Mouse (Mus musculus): Measurements from ENCODE around the gene Tmem243. TPM values are rescaled to one million over a fixed set of nuclear protein-coding genes. Genes with fewer than 3 reads are reported as not detected.

Gene Tmem243
- polyA plus RNA-seq (2012; ENCODE audit: low replicate concordance), result 122 and 169 TPM in 2 replicates

DNA sequence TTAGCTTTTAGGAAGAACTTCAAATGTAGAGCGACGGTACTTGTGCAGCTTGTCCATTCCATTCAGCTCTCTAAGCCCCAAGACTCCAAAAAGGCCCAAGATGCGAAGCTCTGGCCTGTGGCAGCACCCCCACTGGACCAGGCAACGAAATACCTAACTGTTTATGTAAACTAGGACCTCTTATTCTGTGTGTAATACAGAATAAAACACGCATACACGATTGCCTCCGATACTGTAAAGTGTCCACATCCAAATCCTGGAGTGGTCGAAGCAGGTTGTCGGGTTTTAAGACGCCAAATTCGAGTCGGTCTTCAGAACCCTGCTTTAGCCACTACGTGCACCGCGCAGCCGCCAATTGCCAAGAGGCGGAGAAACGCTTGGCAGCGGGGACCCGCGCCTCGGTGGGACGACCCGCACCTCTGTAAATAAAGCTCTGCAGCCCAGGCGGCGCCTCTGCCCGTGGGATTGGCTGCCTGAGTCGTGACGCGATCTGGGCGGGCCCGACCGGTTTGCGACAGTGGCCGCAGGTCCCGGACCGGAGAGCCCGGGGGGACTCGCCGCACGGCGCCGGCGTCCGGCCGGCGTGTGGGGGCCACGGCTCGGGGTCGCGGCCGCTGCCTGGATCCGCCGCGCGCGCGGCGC, at the start of gene Tmem243:
Gene Tmem243 (plus strand): TSS at position 462 of the 642 bp plus-strand sequence.

DNA sequence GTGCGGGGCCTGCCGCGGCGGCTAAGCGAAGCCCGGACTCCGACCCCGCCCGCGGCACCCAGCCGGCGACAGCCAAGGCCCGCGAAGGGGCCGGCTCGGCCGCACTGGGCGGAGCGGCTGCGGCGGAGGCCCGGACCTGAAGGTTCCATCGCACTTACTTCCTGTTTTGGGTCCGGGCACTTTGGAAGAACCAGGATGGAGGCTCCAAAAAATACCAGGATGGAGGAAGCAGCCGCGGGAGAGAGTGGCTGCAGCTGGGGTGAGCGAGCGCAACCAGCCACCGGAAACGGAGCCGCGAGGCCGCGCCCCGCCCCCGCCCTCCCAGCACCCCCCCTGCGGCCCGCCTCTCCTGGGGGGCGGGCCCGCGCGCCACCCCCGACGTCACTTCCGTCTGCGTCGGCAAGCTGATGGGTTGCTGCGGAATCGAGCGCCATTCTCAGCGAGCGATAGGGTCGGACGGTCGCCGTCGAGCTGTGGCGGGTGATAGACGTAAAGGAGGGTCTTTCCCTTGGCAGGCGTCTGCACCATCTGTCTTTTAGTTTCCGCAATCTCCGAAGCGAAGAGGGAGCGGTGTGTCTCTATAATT, 61.1 kb downstream of the Tmem243 start, which contains the start of gene Dmtf1:
Gene Dmtf1 (minus strand): TSS at position 321 of the 586 bp plus-strand sequence.

Other genes with a start within 250 kb of the Tmem243 start
- gene Abcb4, start 207.0 kb upstream of the Tmem243 start, polyA plus RNA-seq (2012; ENCODE audit: low replicate concordance), result 1.1 and 18.5 TPM in 2 replicates
- 2.0 and 2.9 TPM in 2 replicates for gene Crot, start 103.3 kb upstream of the Tmem243 start, polyA plus RNA-seq (2012; ENCODE audit: low replicate concordance)
- 3.6 and 4.6 TPM in 2 replicates for gene Dmtf1, start 61.1 kb downstream of the Tmem243 start, polyA plus RNA-seq (2012; ENCODE audit: low replicate concordance)
- not detected in 2 replicates for gene 9330182L06Rik, start 165.4 kb downstream of the Tmem243 start, polyA plus RNA-seq (2012; ENCODE audit: low replicate concordance)